Mouse (Mus musculus) gastrocnemius, postnatal 10 days (tissue): ENCODE results near the gene Tspan32. TPM values are rescaled to one million over a fixed set of nuclear protein-coding genes. Genes with fewer than 3 reads are reported as not detected.

Experiments
- DNase-seq: peaks from one replicate; pipeline ENCODE4 v3.0.0; 2021; ENCODE audit warnings: mixed read lengths
- total RNA-seq, 2 experiments: library from RNA; stranded (reverse); gene quantifications; 2 replicates each; pipeline ENCODE4 v1.2.3; 2021

The Tspan32 gene
- total RNA-seq, 2 experiments from 2014 or later, result 0.16 to 0.90 TPM

GRCm38 (mm10) chr7:143054612-143054965 is 49.7 kb downstream of the Tspan32 start:
- no peak for DNase-seq

GRCm38 (mm10) chr7:143055001-143055400 is 50.2 kb downstream of the Tspan32 start:
- DNase-seq, result no peak

- no peak for DNase-seq
These were observed 50.8 kb downstream of the Tspan32 start for GRCm38 (mm10) chr7:143055499-143056186.

GRCm38 (mm10) chr7:143057023-143057422 is 52.2 kb downstream of the Tspan32 start:
- DNase-seq, result no peak

- DNase-seq, result no peak
These were observed 52.9 kb downstream of the Tspan32 start for GRCm38 (mm10) chr7:143057667-143058220.

GRCm38 (mm10) chr7:143058221-143058697 is 53.4 kb downstream of the Tspan32 start:
- DNase-seq, result no peak

GRCm38 (mm10) chr7:143059202-143059870 is 54.5 kb downstream of the Tspan32 start:
- DNase-seq, result no peak

- DNase-seq, result no peak
These were observed 57.9 kb downstream of the Tspan32 start for GRCm38 (mm10) chr7:143062704-143063103.

- DNase-seq, result no peak
These were observed 59.4 kb downstream of the Tspan32 start for GRCm38 (mm10) chr7:143064226-143064625.

GRCm38 (mm10) chr7:143065692-143066091 is 60.8 kb downstream of the Tspan32 start:
- DNase-seq, result no peak

GRCm38 (mm10) chr7:143067469-143067868 is 62.6 kb downstream of the Tspan32 start:
- DNase-seq, result no peak

- DNase-seq, result no peak
These were observed 63.1 kb downstream of the Tspan32 start for GRCm38 (mm10) chr7:143067897-143068296.

- peak; percentile 69 for DNase-seq
These were observed 63.6 kb downstream of the Tspan32 start for GRCm38 (mm10) chr7:143068316-143068881.

- DNase-seq, result peak; percentile 95
These were observed 64.2 kb downstream of the Tspan32 start, which contains the start of gene Tssc4 for GRCm38 (mm10) chr7:143068882-143069591. Tssc4 (plus strand) TSS chr7:143069249.

Other genes with a start within 250 kb of the Tspan32 start
- under 1 TPM; 0.27 to 0.28 TPM for gene Th, start 73.9 kb upstream of the Tspan32 start, total RNA-seq
- gene Ascl2, start 35.8 kb upstream of the Tspan32 start, total RNA-seq, result not detected
- 100 to 1,000 TPM; 236 to 268 TPM for gene Cd81, start 47.7 kb downstream of the Tspan32 start, total RNA-seq
- gene Tssc4, start 64.2 kb downstream of the Tspan32 start, total RNA-seq, result 10 to 100 TPM; 14.3 to 16.9 TPM
- 1 to 10 TPM; 1.2 to 2.8 TPM for gene Trpm5, start 89.6 kb downstream of the Tspan32 start, total RNA-seq
- 1 to 10 TPM; 1.6 to 1.9 TPM for gene Kcnq1, start 101.3 kb downstream of the Tspan32 start, total RNA-seq